In genomic region chr5:118089102-118089501, GRCm38 (mm10) we compare ENCODE assay signal across 8 mouse cellular contexts.
DNase-seq lines count a peak whose midpoint lies in the region; ATAC-seq and TF ChIP-seq lines count a peak whose summit lies in the region.

No protein-coding gene starts in this region.

- no peak for DNase-seq in lung, postnatal 25 days (ENCODE audit: low spot score)
- peak; percentile 74 to 87 for DNase-seq in cerebellum, adult 2 months
- peak; percentile 47 for DNase-seq in forelimb bud, embryonic 11.5 days (ENCODE audit: low read depth, low spot score)
- DNase-seq in retina, embryonic 14.5 days (ENCODE audit: low spot score), result peak; percentile 81
- no peak for DNase-seq in right cerebral cortex, adult 2 months (ENCODE audit: low spot score in 2 of 2)
- no peak for DNase-seq in ovary, adult 18-20 months (ENCODE audit: low spot score)

- H3K27me3 ChIP-seq in lung, embryonic 16.5 days (ENCODE audit: control insufficient read depth, insufficient read depth, low read depth, low read length), result no peaks in the 10 kb centered on the region
- no peaks in the 10 kb centered on the region for H3K27me3 ChIP-seq in cerebellum, adult 2 months (ENCODE audit: control insufficient read depth, insufficient read depth, low read length)
- H3K27me3 ChIP-seq in intestine, embryonic 15.5 days (replicated peaks), result no peaks in the 10 kb centered on the region

- H3K9ac ChIP-seq in lung, embryonic 16.5 days (ENCODE audit: low read length), result no peak overlapping the region
- H3K9ac ChIP-seq in intestine, embryonic 15.5 days, result no peak overlapping the region

- TF ChIP-seq CTCF in cerebellum, adult 2 months (IDR thresholded peaks at IDR 0.05; ENCODE audit: borderline replicate concordance, insufficient read depth, low read depth, low read length), result peak; percentile 45; the same call in 1 of the 2 replicates

- H3K36me3 ChIP-seq in lung, embryonic 16.5 days (ENCODE audit: control insufficient read depth, insufficient read depth, low read length), result peaks cover 24% of the 10 kb centered on the region
- peaks cover 27% of the 10 kb centered on the region for H3K36me3 ChIP-seq in intestine, embryonic 15.5 days

- H3K27ac ChIP-seq in lung, embryonic 16.5 days (ENCODE audit: low read length), result no peak overlapping the region
- H3K27ac ChIP-seq in cerebellum, adult 2 months (ENCODE audit: insufficient read depth, low read length), result peak overlapping the region; percentile 37
- no peak overlapping the region for H3K27ac ChIP-seq in intestine, embryonic 15.5 days

- H3K4me3 ChIP-seq in lung, embryonic 16.5 days (ENCODE audit: low read length), result no peak overlapping the region
- H3K4me3 ChIP-seq in cerebellum, adult 2 months (replicated peaks; ENCODE audit: insufficient read depth, low read depth, low read length), result no peak overlapping the region
- H3K4me3 ChIP-seq in intestine, embryonic 15.5 days (replicated peaks), result no peak overlapping the region

- 0 out of 2 replicates have a peak, but pooled peaks have one; percentile 10 for TF ChIP-seq POLR2A in cerebellum, adult 2 months (IDR thresholded peaks at IDR 0.05; ENCODE audit: borderline replicate concordance, insufficient read depth, low read length)

- H3K4me2 ChIP-seq in lung, embryonic 16.5 days (ENCODE audit: low read depth, low read length), result no peak overlapping the region
- H3K4me2 ChIP-seq in intestine, embryonic 15.5 days (replicated peaks), result no peak overlapping the region

- peak; percentile 53 for ATAC-seq in lung, embryonic 16.5 days (ENCODE audit: low read depth)
- peak; percentile 68 for ATAC-seq in intestine, embryonic 15.5 days

- WGBS in lung, embryonic 16.5 days, result 59% methylated on average over 7 of the region's 7 CpGs
- 12% methylated on average over 7 of the region's 7 CpGs for WGBS in cerebellum, adult 2 months
- 50% methylated on average over 7 of the region's 7 CpGs for WGBS in intestine, embryonic 15.5 days

- H3K9me3 ChIP-seq in lung, embryonic 16.5 days (ENCODE audit: control insufficient read depth, low read length), result no peaks in the 10 kb centered on the region
- no peaks in the 10 kb centered on the region for H3K9me3 ChIP-seq in intestine, embryonic 15.5 days

- H3K4me1 ChIP-seq in lung, embryonic 16.5 days (replicated peaks; ENCODE audit: control insufficient read depth, insufficient read depth, low read length), result peaks cover 6% of the 10 kb centered on the region
- H3K4me1 ChIP-seq in cerebellum, adult 2 months (ENCODE audit: control insufficient read depth, insufficient read depth, low read length), result peaks cover 53% of the 10 kb centered on the region
- H3K4me1 ChIP-seq in intestine, embryonic 15.5 days (replicated peaks), result peaks cover 15% of the 10 kb centered on the region; the same call in 1 of the 2 replicates

Comparison
In these comparisons a context has a peak if more than half of its experiments do, and no peak if none do; other contexts are left out.
1. DNase-seq: peak in cerebellum, adult 2 months (2 of 2), forelimb bud, embryonic 11.5 days (single experiment) and retina, embryonic 14.5 days (single experiment); none in lung, postnatal 25 days (single experiment), right cerebral cortex, adult 2 months (0 of 2) and ovary, adult 18-20 months (single experiment).